Mouse (Mus musculus) cerebellum, postnatal 10 days (tissue): ENCODE results near the gene Olfr522.

Source experiments
- DNase-seq, 2 experiments: peaks; one replicate each; pipeline ENCODE4 v3.0.0; 2021; ENCODE audit warnings: mixed read lengths in 2 of 2

The Olfr522 gene

GRCm38 (mm10) chr7:140164664-140165063 lies at the start of gene Olfr522:
Olfr522 (minus strand) TSS chr7:140164764.
- no peak for DNase-seq

DNA sequence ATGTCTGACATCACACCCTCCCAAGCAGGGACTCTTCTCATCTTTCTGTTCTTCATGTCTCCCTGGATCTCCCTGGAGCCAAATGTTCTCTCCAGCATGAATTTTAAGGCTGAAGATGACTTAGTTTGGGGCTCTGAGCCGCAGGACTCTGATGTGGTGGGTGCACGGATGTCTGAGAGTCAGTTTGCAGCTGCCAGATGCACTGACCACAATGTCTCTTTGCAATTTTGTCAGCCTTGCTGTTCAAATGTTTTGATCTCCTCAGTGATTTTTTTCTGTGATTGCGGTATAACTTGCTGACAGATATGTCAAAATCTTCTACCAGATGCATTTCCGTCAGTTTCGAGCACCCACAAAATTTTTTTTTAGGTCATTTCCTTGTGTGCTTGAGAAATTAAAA lies 49.3 kb upstream of the Olfr522 start:
- DNase-seq = no peak

DNA sequence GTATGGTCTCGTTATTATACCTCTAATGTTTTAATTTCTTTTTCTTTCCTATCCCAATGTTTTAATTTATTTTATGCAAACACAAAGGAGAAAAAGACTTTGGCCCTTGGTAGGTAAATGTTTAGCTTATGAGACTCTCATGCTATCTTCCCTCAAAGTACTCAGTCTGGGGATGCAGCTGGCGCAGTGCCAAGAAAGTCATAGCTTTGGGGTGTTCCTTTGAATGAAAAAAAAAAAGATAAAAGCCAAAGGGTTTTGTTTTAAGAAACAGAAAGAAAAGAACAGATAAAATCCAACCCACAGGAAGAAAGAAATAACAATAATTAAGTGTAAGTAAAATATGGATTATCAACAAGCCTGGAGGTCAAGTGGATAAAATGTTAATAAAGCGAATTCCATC lies 44.1 kb upstream of the Olfr522 start:
- peak; percentile 23 to 30 for DNase-seq

DNA sequence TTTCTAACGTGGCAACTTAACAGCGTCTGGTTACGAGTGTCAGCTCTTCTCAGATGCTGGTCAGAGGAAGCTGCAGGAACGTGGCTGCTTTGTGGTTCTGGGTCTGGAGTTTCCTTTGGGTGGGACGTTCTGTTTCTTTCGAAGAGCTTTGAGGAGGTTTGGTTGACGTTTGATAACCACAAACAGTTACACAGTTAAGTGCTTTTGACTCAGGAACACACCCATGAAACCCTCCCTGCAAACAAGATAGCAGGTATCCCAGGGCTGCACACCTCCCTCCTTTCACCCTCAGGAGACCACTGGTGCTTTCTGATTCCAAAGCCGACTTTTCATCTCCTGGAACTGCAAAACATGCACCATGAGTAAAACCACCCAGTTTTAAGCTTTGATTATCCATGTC lies 43.6 kb upstream of the Olfr522 start:
- DNase-seq = no peak

- no peak for DNase-seq
These were observed 42.3 kb upstream of the Olfr522 start for GRCm38 (mm10) chr7:140206904-140207303.

GRCm38 (mm10) chr7:140205864-140206263 lies 41.3 kb upstream of the Olfr522 start, which contains the start of gene Olfr524:
Olfr524 (minus strand) TSS chr7:140205964.
- DNase-seq = no peak

- no peak for DNase-seq
These were observed 36.5 kb upstream of the Olfr522 start for GRCm38 (mm10) chr7:140201090-140201489.

DNA sequence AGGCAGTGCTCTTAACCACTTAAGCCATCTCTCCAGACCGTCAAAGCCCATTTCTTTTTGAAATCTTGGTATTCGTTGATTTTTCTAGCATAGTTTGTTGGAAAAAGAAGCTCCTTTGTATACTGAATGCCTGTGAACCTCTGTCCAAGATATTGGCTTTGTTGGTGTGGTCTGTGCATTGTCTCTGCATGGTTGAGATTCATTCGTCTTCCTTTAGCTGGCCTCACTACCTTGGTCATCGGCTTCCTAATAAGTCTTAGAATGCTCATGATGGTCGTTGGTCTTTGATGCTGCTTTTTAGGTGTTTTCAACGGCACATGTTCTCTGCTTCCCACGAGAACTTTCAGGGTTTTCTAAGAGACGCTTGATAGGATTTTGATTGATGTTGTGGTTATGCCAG lies 31.4 kb upstream of the Olfr522 start:
- no peak for DNase-seq

DNA sequence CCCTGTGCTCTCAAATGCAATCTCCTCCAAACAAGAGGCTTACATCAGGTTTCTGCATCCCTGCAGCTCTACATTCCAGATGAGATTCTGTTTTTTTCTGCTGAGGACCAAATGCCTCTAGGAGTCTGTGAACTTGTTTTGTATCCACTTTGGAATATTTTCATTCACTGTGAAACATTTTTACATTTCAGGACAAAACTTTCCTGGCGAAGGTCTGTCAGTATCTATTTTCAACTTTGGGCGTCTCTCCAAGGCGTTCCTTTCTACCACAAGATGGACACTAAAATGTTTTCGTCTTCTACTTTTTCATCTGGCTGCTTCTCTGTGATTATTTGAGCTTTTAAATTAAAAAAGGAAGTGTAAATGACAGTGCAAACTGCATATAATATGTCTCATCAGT lies 29.5 kb upstream of the Olfr522 start:
- no peak for DNase-seq

DNA sequence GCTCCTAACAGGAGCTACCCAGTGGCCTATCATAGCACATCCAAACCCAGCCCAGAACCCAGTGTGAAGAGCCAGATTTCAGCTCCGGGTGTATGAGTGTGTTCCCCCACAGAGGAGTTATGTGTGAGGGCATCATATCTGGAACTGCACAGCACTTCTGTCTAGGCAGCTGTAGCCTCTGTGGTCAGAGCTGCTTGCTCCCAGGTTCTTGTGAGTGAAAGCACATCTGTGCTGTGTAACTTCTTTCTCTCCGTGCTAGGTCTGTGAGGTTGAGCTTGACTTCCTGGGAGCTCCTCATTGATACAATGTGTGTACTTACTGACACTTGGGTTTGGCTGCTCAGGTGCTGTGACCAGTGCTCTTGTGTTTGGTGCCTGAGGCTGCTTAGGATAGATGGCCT lies 28.3 kb upstream of the Olfr522 start:
- DNase-seq = no peak

GRCm38 (mm10) chr7:140192445-140192844 lies 27.9 kb upstream of the Olfr522 start:
- DNase-seq = no peak

- DNase-seq = no peak
These were observed 25.9 kb upstream of the Olfr522 start for GRCm38 (mm10) chr7:140190435-140190834.

- DNase-seq = peak in 1 of 2 experiments; percentile 53
These were observed 24.1 kb upstream of the Olfr522 start for GRCm38 (mm10) chr7:140188391-140189328.

DNA sequence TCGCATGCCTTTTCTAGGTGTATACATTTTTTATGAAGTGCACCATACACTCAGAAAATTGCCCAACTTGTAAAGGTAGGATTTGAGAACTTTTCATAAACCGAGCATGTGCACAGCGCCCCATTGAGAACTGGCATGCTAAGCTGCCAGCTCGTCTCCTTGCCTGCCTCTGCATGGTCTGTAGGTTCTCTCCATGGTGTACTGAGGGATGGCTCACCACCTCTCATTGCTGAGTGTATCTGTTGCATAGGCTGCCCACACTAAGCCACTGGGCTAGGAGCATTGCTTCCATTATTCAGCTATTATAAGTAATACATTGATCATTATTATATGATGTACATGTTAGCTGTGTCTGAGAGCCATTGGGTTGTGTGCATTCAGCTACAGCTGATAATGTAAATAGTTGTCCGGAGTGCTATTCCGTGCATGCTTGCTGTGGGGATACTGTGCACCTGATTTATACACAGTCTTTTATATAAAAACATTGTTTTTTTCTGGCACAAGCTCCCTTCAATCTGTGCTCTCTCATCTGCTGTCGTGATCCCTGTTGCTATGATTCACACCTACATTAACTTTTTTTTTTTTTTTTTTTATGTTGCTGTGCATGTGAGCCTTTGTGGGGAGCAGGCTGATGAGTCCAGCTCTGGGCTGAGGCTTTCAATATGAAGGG lies 23.3 kb upstream of the Olfr522 start:
- no peak for DNase-seq

GRCm38 (mm10) chr7:140186646-140187620 lies 22.4 kb upstream of the Olfr522 start:
- DNase-seq = peak; percentile 22 to 23

DNA sequence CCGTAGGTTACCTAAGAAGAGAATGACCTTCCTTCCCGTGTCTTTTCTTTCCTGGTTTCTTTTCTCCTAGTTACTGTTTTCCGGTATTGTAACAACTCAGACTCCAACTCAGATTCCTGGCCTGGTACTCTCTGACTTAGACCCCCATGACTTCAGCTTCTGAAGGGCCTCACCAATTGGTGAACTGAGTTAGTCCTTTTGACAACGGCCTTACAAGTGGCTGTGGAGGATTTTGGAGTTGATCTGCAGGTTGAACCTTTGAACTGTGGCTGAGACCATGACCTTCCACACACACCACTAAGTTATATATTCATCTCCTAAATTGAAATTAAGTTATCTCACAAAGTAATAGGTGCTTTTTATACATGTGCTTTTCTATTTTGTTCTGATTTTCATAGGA lies 19.6 kb upstream of the Olfr522 start:
- DNase-seq = no peak

GRCm38 (mm10) chr7:140180692-140181091 lies 16.1 kb upstream of the Olfr522 start:
- no peak for DNase-seq

GRCm38 (mm10) chr7:140179176-140179575 lies 14.6 kb upstream of the Olfr522 start:
- no peak for DNase-seq

GRCm38 (mm10) chr7:140172936-140173335 lies 8.4 kb upstream of the Olfr522 start, which contains the start of gene Olfr523:
Olfr523 (plus strand) TSS chr7:140173217.
- DNase-seq = peak; percentile 80 to 86

DNA sequence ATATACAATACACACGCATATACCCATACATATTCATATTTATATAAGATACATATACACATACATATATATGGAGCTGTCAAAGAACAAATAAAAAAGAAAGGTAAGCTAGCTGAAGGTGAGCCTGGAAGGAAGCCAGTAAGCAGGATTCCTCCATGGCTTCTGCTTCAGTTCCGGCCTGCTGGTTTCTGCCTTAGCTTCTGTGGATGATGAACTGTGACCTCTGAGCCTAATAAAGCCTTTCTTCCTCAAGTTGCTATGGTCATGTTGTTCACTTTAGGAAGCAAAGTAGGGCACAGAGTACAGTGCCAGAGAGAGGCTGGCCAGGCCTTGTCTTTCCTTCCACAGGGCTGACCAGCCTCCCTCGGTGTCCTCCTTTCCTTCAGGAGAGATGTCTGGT lies 6.3 kb upstream of the Olfr522 start:
- no peak for DNase-seq

DNA sequence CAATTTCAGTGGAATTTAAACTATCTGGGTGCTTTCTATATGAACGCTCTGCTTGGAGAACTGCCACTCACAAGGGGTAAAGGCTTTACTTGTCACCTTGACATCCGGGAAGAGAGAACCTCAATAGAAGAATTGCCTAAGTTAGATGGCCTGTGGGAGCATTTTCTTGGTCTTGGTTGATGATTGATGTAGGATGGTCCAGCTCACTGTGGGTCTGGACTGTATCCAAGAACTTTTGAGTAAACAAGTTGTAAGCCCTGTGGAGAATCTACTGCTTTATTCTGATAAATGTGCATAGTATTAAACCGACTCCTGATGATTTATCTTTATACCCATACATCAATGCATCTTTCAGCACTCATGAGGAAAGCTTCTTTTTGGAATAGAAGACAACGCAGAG lies 4.8 kb upstream of the Olfr522 start:
- no peak for DNase-seq

DNA sequence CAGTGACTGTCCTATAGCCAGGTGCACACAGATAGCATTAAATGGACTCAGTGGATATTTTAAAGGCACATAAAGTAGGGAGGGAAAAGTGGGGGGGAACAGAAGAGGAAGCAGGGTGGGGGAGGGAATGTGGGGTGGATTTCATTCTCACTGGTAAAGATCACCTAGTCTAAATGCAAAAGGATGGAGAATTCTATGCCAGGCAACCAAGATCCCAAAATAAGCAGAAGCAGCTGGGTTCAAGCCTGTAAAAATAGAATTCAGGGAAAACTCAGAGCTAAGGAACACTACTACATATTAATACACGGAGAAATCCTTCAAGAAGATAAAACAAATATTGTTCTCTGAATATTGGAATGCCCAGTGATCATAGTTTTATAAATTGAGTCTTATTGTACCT lies 3.4 kb upstream of the Olfr522 start:
- DNase-seq = no peak

- no peak for DNase-seq
These were observed 4.2 kb downstream of the Olfr522 start for GRCm38 (mm10) chr7:140160363-140160762.
